Mouse (Mus musculus): ENCODE results near the gene Dchs2.

- TF ChIP-seq CTCF (IDR thresholded peaks at IDR 0.05; ENCODE audit: control insufficient read depth, insufficient read depth, insufficient read length) (no peak), MAX (IDR thresholded peaks at IDR 0.05) (no peak), CEBPB (IDR thresholded peaks at IDR 0.05; ENCODE audit: low read depth) (no peak)
These were observed 64.7 kb downstream of the Dchs2 start for GRCm38 (mm10) chr3:83192401-83192800.

Measured in C2C12 (cell line).